Mouse (Mus musculus) spleen, adult 2 months (tissue): ENCODE measurements around the gene Ppp1r12a.

ENCODE experiments used
- CTCF ChIP-seq: fragments of 200-500 bp; IDR thresholded peaks from 2 replicates; pipeline ENCODE4 v1.5.1; 2011; ENCODE audit warnings: mild to moderate bottlenecking, inconsistent platforms; ENCODE audit not compliant: insufficient read depth, insufficient read length, insufficient replicate concordance; ENCODE audit errors: extremely low read depth
- POLR2A ChIP-seq: fragments of 200-500 bp; IDR thresholded peaks from 2 replicates; pipeline ENCODE4 v1.6.1; 2011; ENCODE audit warnings: low read depth, low read length, inconsistent platforms

GRCm38 (mm10) chr10:108298261-108298660 lies 136.3 kb downstream of the Ppp1r12a start:
- TF ChIP-seq CTCF, result no peak
- no peak for TF ChIP-seq POLR2A
